Mouse (Mus musculus) neural tube, embryonic 15.5 days (tissue): ENCODE data around the gene 9130409I23Rik. TPM values are rescaled to one million over a fixed set of nuclear protein-coding genes. Genes with fewer than 3 reads are reported as not detected.
"Not testable (repeated sequence)": the region's sequence is repeated elsewhere in the genome, so short reads cannot be mapped to it uniquely, and the experiment has no call there.

Experiments used
- ATAC-seq: fragments of 200-750 bp; cut with Nextera tagmentation; 2 replicates; pipeline ENCODE4 v1.8.0; 2017; ENCODE audit warnings: mild to moderate bottlenecking, moderate TSS enrichment, moderate library complexity; ENCODE audit not compliant: low FRiP score
- H3K27ac ChIP-seq: fragments of 300-500 bp; sonication (generic); replicated peaks from 2 replicates; pipeline ENCODE4 v1.5.1; 2015; ENCODE audit warnings: mild to moderate bottlenecking, inconsistent platforms
- H3K27me3 ChIP-seq: fragments of 300-500 bp; sonication (generic); replicated peaks from 2 replicates; pipeline ENCODE4 v1.6.1; 2015; ENCODE audit warnings: inconsistent platforms
- H3K36me3 ChIP-seq: fragments of 300-500 bp; sonication (generic); 2 replicates; pipeline ENCODE4 v1.6.1; 2015; ENCODE audit warnings: inconsistent platforms
- H3K4me1 ChIP-seq: fragments of 300-500 bp; sonication (generic); 2 replicates; pipeline ENCODE4 v1.6.1; 2015; ENCODE audit warnings: inconsistent platforms
- H3K4me2 ChIP-seq: fragments of 300-500 bp; sonication (generic); 2 replicates; pipeline ENCODE4 v1.6.1; 2015; ENCODE audit warnings: inconsistent platforms, mild to moderate bottlenecking, moderate library complexity
- H3K4me3 ChIP-seq: fragments of 300-500 bp; sonication (generic); replicated peaks from 2 replicates; pipeline ENCODE4 v1.5.1; 2015; ENCODE audit warnings: mild to moderate bottlenecking, inconsistent platforms
- H3K9ac ChIP-seq: fragments of 300-500 bp; sonication (generic); replicated peaks from 2 replicates; pipeline ENCODE4 v1.6.1; 2015; ENCODE audit warnings: mild to moderate bottlenecking, inconsistent platforms
- H3K9me3 ChIP-seq: fragments of 300-500 bp; sonication (generic); replicated peaks from 2 replicates; pipeline ENCODE4 v1.6.1; 2016; ENCODE audit warnings: inconsistent platforms
- WGBS: fragments of 180-500 bp; shearing (Covaris S2); methylation state at CpG from one replicate; pipeline ENCODE4 v1.1.7; 2015; ENCODE audit warnings: mixed read lengths; 5-methylcytosine and 5-hydroxymethylcytosine counted together
- polyA plus RNA-seq: library from polyadenylated mRNA; unstranded; fragments of >200 nt; fragmentation: Nextera tagmentation; extraction: Ambion mirVana; gene quantifications from 2 replicates; pipeline ENCODE4 v1.2.1, GENCODE M21; 2015

9130409I23Rik gene
- polyA plus RNA-seq, 1 experiment from 2014 or later, result 0.10 TPM

GRCm38 (mm10) chr1:181014731-181015500, 36.1 kb upstream of the 9130409I23Rik start:
- Histone ChIP-seq H3K27me3 (no peaks in the 10 kb centered on the region; the same call in 1 of the 2 replicates), H3K36me3 (no peaks in the 10 kb centered on the region), H3K9ac (no peak overlapping the region), H3K9me3 (no peaks in the 10 kb centered on the region), H3K4me3 (no peak overlapping the region), H3K4me1 (peaks cover 29% of the 10 kb centered on the region), H3K27ac (no peak overlapping the region), H3K4me2 (no peak overlapping the region)
- no peak for ATAC-seq
- WGBS, result 72% methylated on average over 6 of the region's 6 CpGs

GRCm38 (mm10) chr1:181015558-181015957, 35.5 kb upstream of the 9130409I23Rik start:
- no peak for ATAC-seq
- Histone ChIP-seq H3K4me2 (no peak overlapping the region; the same call in 1 of the 2 replicates), H3K4me3 (no peak overlapping the region), H3K36me3 (no peaks in the 10 kb centered on the region), H3K27ac (no peak overlapping the region), H3K9me3 (no peaks in the 10 kb centered on the region), H3K9ac (no peak overlapping the region), H3K4me1 (peaks cover 29% of the 10 kb centered on the region), H3K27me3 (no peaks in the 10 kb centered on the region; the same call in 1 of the 2 replicates)

DNA sequence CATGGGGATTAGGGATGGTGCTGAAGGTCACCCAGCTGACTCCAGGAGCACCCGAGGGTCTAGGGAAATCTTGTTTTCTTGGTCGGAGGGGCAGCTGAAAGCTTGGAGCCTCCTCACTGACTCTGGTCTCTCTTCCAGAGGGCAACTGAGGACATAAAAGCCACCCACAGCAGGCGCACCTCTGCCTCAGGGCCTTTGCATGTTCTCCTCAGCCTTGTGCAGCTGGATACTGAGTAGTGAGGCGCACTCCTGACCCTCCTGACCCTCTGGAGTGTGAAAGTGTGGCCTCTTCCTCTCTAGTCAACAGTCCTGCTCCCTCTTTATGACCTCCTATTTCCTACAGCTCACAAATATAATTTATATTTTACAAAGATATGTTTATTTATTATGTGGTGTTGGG, 35.0 kb upstream of the 9130409I23Rik start:
- Histone ChIP-seq H3K9ac (no peak overlapping the region), H3K9me3 (no peaks in the 10 kb centered on the region), H3K36me3 (no peaks in the 10 kb centered on the region), H3K4me3 (peak overlapping the region; percentile 50), H3K27ac (peak overlapping the region; percentile 62; the same call in 1 of the 2 replicates), H3K4me1 (peaks cover 29% of the 10 kb centered on the region), H3K27me3 (no peaks in the 10 kb centered on the region; the same call in 1 of the 2 replicates), H3K4me2 (peak overlapping the region; percentile 96)
- ATAC-seq, result no peak
- 90% methylated on average over 4 of the region's 4 CpGs for WGBS

DNA sequence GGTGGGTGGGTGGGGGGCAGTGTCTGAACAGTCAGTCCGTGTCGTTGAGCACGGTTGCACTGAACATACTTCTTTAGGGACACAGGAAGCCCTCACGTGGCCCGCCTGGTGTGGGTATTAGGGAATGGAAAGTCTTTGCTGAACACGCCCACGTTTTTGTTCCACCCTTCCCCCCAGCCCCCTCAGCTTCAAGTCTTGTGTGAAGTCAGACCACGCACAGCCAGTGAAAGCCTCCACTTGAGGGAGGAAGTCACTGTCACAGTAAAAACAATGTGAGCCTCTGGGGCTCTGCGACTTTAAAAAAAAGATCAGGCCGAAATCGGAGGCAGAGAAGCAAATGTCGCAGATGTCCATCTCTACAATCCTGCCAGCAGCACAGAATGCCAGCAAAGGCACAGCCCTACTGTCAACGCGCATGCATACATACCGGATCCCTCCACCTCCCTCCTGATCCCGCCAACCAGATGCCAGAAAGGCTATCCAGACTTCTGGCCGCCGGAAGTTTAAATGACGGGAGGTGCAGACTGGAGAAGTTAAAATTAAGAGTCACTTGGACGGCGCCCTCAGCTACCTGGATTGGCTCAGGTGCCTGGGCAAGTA, 34.4 kb upstream of the 9130409I23Rik start:
- WGBS, result 3% methylated on average over 21 of the region's 21 CpGs
- Histone ChIP-seq H3K4me1 (peaks cover 29% of the 10 kb centered on the region), H3K27ac (peak overlapping the region; percentile 62), H3K4me2 (peak overlapping the region; percentile 96), H3K36me3 (no peaks in the 10 kb centered on the region), H3K27me3 (no peaks in the 10 kb centered on the region; the same call in 1 of the 2 replicates), H3K9me3 (no peaks in the 10 kb centered on the region), H3K9ac (peak overlapping the region; percentile 52), H3K4me3 (peak overlapping the region; percentile 50)
- ATAC-seq, result peak; percentile 84

DNA sequence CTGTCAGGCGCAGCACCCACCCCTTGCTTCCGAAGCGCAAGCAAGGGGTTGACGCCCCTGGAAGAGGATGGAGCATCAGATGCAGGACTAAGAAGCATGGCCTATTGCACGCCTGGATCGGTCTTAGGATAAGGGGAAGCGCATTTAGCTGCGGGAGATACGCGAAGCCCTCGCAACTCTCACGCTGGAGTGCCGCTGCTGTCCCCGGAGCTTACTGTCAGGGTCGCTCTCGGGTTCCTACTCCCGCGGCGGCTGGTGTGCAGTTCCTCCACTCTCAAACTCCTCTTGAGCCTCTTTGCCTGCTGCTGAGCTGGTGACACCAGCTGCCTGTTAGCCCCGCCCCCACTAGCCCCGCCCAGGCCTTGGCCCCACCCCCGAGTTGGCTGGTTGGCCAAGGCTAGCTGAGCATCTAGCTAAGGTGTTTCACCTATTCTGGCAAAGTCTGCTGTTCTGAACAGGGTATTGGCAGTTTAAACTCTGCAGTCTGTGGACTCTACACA, 33.8 kb upstream of the 9130409I23Rik start:
- WGBS, result under 1% methylated on average over 22 of the region's 22 CpGs
- Histone ChIP-seq H3K4me3 (peak overlapping the region; percentile 50), H3K27ac (peak overlapping the region; percentile 62), H3K4me1 (peaks cover 29% of the 10 kb centered on the region), H3K9ac (peak overlapping the region; percentile 52), H3K27me3 (no peaks in the 10 kb centered on the region; the same call in 1 of the 2 replicates), H3K36me3 (no peaks in the 10 kb centered on the region), H3K4me2 (peak overlapping the region; percentile 96), H3K9me3 (no peaks in the 10 kb centered on the region)
- ATAC-seq, result peak; percentile 88

GRCm38 (mm10) chr1:181017890-181018420, 33.1 kb upstream of the 9130409I23Rik start:
- 77% methylated on average over 13 of the region's 13 CpGs for WGBS

GRCm38 (mm10) chr1:181020756-181021487, 30.1 kb upstream of the 9130409I23Rik start, which contains the start of gene Ephx1:
TSS of gene Ephx1 (minus strand) at chr1:181020904.
- H3K9me3 ChIP-seq, result no peaks in the 10 kb centered on the region
- no peaks in the 10 kb centered on the region for H3K36me3 ChIP-seq
- H3K4me3 ChIP-seq, result no peak within 1 kb of the TSS
- no peak for ATAC-seq
- H3K9ac ChIP-seq, result no peak within 1 kb of the TSS
- 57% methylated on average over 5 of the region's 5 CpGs for WGBS
- H3K27ac ChIP-seq, result no peak within 1 kb of the TSS
- no peak within 1 kb of the TSS for H3K4me2 ChIP-seq
- H3K4me1 ChIP-seq, result peaks cover 19% of the 10 kb centered on the region
- H3K27me3 ChIP-seq, result no peaks in the 10 kb centered on the region

More at GRCm38 (mm10) chr1:181017890-181018420, 33.1 kb upstream of the 9130409I23Rik start:
- no peak overlapping the region; the same call in 1 of the 2 replicates for H3K4me3 ChIP-seq
- no peak overlapping the region for H3K27ac ChIP-seq
- no peaks in the 10 kb centered on the region; the same call in 1 of the 2 replicates for H3K27me3 ChIP-seq
- H3K36me3 ChIP-seq, result no peaks in the 10 kb centered on the region
- H3K4me2 ChIP-seq, result peak overlapping the region; percentile 96
- no peak for ATAC-seq
- H3K9me3 ChIP-seq, result no peaks in the 10 kb centered on the region
- H3K9ac ChIP-seq, result no peak overlapping the region
- H3K4me1 ChIP-seq, result peaks cover 29% of the 10 kb centered on the region

GRCm38 (mm10) chr1:181021488-181021865, 29.6 kb upstream of the 9130409I23Rik start:
- no peak for ATAC-seq
- H3K4me2 ChIP-seq, result no peak overlapping the region
- H3K9ac ChIP-seq, result no peak overlapping the region
- no peaks in the 10 kb centered on the region for H3K36me3 ChIP-seq
- WGBS, result 44% methylated on average over 7 of the region's 7 CpGs
- no peak overlapping the region for H3K4me3 ChIP-seq
- H3K9me3 ChIP-seq, result no peaks in the 10 kb centered on the region
- H3K27ac ChIP-seq, result no peak overlapping the region
- H3K4me1 ChIP-seq, result peaks cover 14% of the 10 kb centered on the region
- H3K27me3 ChIP-seq, result no peaks in the 10 kb centered on the region

DNA sequence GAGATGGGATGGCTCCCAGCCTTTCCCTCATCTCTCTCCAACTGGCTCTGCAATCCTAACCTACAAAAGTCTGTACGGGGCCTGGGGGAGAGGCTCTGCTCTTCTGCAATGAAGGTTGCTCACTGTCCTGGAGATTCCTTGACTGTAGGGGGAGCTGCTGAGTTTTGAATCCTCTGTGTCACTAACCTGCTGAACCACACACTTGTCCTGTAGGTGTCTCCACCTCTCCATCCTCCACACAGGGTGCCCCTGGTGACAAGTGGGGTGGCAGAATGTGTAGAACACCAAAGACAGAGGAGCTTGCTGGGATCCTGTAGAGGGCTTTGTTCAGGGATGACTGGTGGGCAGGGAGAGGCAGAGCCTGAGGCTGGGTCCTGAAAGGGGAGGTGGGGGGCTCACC, 28.8 kb upstream of the 9130409I23Rik start:
- 23% methylated on average over 1 of the region's 1 CpGs for WGBS

GRCm38 (mm10) chr1:181035015-181035778, 15.8 kb upstream of the 9130409I23Rik start:
- H3K9me3 ChIP-seq, H3K27ac ChIP-seq, H3K4me2 ChIP-seq, H3K4me3 ChIP-seq, H3K9ac ChIP-seq, H3K36me3 ChIP-seq, H3K27me3 ChIP-seq, H3K4me1 ChIP-seq, ATAC-seq: not testable (repeated sequence)
- 89% methylated on average over 5 of the region's 5 CpGs for WGBS

More for the DNA sequence above, 28.8 kb upstream of the 9130409I23Rik start:
- Histone ChIP-seq H3K36me3 (no peaks in the 10 kb centered on the region), H3K27ac (no peak overlapping the region), H3K4me2 (no peak overlapping the region), H3K9me3 (no peaks in the 10 kb centered on the region), H3K4me3 (no peak overlapping the region), H3K27me3 (no peaks in the 10 kb centered on the region), H3K4me1 (peaks cover 7% of the 10 kb centered on the region; the same call in 1 of the 2 replicates), H3K9ac (no peak overlapping the region)
- ATAC-seq, result no peak
